Mouse (Mus musculus) liver, postnatal 0 days (tissue): ENCODE data around the gene Pmfbp1.

Source experiments
- CTCF ChIP-seq: sonication (generic); IDR thresholded peaks from 2 replicates; pipeline ENCODE4 v1.5.1; 2016; ENCODE audit warnings: antibody characterized with exemption, low read depth
- EP300 ChIP-seq: IDR thresholded peaks from 2 replicates; pipeline ENCODE4 v1.6.1; 2016; ENCODE audit warnings: antibody characterized with exemption, low read depth, mild to moderate bottlenecking

DNA sequence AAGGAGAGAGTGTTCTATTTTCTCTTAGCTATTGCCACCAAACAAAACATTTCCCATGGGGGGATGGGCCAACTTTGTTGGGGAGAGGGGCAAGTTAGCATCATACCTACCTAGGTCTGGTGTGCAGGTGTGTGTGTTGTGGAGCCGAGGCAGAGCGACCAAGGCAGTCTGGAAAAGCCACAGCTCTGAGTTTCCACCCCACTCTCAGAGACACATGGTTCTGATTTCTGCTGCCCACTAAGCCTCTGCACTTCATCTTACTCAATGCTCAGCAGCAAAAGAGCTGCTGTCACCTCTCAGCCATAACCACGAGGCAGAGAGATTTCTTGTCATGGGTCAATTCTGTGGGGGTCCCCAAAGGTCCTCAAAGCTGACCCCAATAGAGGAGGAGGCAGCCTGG is 28.8 kb upstream of the Pmfbp1 start:
- TF ChIP-seq CTCF = no peak
- TF ChIP-seq EP300 = no peak
